Mouse (Mus musculus): Measurements from ENCODE around the gene Hmces. TPM values are rescaled to one million over a fixed set of nuclear protein-coding genes. Genes with fewer than 3 reads are reported as not detected.
"Not testable (repeated sequence)": the region's sequence is repeated elsewhere in the genome, so short reads cannot be mapped to it uniquely, and the experiment has no call there.

The Hmces gene
- total RNA-seq, 2 experiments from 2014 or later: 8.1 to 11.7 TPM

DNA sequence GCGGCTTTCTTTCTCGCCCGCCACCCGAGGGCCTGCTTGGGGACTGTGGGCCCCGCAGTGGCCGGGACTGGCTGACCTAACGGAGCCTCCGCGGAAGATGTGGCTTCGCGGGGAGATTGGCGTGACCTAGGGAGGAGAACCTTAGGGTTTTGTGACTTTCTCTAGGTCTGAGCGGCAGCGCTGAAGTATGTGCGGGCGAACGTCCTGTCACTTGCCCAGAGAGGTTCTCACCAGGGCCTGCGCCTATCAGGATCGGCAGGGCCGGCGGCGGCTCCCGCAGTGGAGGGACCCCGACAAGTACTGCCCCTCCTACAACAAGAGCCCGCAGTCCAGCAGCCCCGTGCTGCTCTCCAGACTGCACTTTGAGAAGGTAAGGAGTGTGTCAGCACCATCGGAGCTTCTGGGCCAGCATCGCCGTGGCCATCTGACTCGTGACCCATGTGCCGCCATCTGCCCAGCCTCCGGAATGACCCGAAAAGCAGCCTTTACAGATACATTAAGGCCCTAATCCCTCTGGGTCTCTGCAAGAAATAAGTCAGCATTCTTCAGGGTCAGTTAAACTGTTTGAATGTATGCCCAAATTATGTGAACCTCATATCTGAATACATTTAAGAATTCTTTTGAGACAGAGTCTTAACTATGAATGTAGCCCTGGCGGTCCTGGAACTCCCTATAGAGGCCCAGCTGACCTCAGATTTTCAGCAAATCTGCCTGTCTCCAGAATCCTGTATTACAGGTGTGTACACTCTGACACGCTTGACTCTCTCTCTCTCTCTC lies 779 bp downstream of the Hmces start:
- peak; percentile 43 for DNase-seq

DNA sequence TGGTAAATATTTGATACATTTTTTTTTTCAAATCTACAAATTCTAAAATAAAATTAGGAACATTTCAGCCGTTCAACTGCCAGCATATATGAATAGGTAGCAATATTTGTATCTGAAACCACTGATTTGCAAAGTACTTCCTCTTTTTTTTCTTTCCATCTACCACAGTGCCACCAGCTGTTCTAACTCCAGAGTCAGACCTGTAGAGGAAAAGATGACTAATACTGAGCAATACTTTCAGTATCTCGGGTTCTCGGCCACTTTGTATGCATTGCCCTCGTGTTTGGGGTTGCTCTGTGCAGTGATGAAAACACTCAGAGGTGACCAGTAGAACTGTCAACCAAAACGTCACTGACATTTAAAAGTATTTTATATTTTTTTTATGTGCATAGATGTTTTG lies 2.2 kb downstream of the Hmces start:
- DNase-seq: no peak

DNA sequence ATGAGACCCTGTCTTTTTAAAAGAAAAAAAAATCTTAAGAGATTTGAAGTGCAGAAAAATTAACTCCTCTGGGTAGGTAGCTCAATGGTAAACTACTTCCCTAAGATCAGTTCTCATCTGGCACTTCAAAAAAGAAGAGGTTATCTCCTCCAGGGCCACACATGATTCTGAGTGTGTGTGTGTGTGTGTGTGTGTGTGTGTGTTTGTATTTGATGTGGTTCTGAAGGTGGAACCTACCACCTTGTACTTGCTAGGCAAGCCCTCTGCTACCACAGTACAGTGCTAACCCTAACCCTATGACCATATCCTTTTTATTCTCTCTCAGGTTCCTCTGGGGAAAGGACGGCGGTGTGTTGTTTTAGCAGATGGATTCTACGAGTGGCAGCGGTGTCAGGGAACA lies 7.5 kb downstream of the Hmces start:
- DNase-seq: no peak

DNA sequence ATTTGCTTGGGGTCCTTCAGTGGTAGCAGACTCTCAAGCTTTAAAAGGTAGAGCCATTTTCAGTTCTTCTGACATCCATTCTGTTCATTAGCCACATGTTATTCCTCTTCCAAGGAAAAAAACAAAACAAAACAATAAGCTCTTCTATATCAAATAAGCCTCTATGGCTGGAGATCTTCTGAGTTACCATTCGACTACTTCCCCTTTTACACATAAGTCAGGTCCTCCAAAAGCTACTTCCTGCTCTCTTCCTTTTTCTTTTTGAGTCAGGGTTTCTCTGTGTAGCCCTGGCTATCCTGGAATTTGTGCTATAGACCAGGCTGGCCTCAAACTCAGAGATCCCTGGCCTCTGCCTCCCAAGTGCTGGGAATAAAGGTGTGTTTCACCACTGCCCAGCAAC lies 9.9 kb downstream of the Hmces start:
- DNase-seq: no peak

DNA sequence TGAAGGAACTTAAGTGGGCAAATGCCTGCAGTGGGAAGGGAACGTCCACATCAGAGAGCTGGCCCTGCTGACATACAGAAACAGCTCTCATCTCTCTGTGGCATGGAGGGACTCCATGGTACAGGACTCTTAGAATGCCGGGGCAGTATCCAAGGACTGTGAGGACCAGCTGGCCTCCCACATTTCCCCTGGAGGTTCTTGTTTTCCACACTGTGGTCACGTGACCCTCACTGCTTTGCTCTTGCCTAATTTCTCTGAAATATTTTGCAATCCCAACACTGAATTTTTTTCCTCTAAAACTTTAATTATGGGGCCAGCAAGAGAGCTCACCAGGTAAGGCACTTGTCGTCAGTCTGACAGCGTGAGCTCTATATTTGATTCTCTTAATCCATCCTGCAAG lies 21.3 kb downstream of the Hmces start:
- DNase-seq: no peak

DNA sequence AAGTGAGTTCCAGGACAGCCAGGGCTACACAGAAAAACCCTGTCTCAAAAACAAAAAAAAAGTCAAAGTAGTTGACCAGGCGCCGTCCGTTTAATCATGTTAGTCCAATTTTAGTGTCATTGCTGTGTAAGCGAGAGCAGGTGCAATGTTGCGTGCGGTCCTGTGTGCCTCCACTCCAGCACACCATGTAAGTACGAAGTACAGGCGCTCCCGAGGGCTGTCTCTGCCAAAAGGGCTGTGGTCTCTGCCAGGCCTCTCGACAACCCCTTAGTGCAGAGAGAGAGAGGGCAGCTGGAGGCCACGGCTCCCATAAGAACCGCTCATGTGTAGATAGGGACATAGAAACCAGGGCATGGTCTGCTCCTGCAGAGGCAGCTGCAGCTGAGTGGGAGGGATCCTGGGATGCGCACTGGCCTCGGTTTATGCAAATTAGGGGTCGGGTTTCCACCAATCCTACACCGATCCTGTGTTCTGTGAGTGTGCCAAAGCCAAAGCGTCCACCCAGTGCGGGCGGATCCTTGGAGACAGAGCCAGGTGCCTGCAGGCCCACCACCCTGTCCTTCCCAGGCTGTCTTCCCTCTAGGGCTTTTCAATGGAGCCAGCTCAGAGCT lies 23.5 kb downstream of the Hmces start:
- DNase-seq: peak; percentile 24

DNA sequence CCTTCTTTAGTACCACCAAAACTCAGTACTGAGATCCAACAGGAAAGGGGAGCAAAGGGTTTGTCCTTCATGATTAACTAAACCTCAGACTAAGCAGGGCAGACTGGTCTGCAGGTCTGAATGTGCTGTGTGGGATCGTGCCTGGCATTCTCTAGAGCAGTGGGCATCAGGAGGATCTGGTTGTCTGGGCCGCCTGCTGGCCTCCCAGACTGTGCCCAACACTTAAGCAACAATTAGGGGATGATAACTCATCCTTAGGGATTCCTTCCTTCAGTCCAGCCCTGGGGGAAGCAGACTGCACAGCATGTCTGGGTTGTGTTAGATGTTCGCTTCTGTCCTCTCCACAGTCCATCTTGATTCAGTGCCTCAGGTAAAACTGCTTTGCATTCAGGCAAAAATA lies 25.2 kb downstream of the Hmces start:
- DNase-seq: no peak

DNA sequence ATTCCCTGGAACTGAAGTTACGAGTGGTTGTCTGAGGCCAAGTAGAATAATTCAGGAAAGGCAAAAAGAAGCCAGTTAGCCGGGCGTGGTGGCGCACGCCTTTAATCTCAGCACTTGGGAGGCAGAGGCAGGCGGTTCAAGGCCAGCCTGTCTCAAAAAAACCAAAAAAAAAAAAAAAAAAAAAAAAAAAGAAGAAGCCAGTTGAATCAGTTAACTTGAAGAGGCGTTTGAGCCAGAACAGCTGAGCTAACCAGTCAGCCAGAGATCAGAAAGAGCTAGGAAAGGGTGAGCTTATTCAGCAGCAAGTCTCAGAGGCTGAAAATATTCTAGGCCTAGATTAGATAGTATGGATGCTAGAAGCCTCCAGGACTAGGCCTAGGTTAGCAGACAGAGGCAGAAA lies 28.4 kb downstream of the Hmces start:
- no peak for DNase-seq

DNA sequence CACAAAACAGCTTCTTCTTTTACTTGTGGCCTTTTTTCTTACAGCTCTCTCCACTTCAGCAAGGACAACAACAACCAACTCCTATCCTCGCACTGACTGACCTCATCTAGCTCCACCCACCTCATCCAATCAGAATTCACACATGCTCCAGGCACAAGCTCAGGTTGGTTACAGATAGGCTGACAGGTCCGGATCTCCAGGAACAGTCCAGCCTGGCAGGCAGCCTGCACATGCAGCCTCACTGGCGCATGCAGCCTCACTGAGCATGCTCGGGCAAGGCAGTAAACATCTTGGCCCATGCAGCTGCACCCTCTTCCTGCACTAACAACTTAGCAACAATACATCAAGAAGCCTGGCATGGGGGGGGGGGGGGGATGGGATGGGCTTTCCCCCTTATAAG lies 48.7 kb downstream of the Hmces start:
- not testable (repeated sequence) for DNase-seq

DNA sequence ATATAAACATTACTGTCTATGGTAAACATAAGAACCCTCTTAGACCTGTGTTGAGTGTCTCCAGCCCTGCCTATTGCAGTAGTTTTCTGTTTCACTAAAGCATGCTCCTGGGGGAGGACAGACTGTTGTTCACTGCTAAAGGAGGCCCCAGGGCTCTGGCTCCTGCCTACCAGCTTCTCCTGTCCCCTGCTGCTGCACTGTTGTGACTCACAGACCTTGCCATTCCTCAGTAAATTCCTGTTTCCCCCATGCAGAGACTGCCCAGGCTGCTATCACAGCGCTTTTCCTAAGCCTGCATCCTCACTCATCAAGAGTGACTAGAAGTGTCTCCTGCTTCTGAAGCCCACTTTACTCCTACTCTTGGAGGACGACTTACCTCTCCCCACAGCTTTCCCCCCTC lies 56.3 kb downstream of the Hmces start:
- DNase-seq: no peak

DNA sequence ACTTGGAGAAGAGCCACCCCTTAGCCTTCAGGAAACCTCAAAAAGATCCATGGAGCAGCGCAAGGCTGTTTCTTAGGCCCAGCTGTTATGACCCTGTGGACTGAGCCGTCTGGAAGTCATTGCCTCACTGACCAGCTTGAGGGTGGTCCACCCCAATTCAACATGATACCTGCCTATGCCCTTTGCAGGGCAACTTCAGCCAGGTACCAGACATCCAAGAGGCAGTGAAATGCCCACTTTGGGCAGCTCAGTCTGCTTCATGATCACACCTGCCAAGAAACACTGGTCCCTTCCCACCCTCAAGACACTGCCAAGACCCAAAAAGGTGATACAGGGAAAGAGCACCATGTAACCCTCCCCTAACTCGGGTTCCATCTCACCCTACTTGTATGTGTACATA lies 66.0 kb downstream of the Hmces start:
- DNase-seq: no peak

DNA sequence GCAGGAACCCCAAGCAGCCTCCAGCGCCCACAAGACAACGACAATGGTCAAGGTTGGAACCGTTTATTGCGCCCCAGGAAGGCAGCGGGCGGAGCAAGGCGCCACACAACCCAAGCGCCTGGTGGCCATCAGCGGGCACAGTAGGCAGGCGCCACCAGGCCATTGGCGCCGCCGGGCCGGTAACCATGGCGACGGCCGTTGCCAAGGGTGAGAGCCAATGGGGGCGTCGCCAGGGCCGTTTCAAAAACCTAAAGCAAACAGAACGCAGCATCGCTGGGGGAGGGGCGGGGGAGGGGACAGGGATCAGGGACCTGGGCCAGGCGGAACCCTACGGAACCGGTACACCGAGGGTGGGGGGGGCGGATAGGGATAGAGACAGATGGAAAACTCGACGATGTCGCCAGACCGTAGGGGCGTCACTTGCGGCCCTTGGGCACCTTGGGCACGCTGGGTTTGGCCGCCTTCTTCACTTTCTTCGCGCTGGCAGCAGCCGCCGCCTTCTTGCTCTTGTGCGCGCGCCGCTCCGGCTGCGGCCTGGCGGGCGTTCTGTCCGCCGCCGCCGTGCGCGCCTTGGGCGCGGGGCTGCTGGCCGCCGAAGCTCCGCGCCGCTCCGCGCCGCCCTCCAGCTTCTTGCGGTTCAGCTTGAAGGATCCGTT lies 66.8 kb downstream of the Hmces start:
- peak; percentile 71 for DNase-seq

DNA sequence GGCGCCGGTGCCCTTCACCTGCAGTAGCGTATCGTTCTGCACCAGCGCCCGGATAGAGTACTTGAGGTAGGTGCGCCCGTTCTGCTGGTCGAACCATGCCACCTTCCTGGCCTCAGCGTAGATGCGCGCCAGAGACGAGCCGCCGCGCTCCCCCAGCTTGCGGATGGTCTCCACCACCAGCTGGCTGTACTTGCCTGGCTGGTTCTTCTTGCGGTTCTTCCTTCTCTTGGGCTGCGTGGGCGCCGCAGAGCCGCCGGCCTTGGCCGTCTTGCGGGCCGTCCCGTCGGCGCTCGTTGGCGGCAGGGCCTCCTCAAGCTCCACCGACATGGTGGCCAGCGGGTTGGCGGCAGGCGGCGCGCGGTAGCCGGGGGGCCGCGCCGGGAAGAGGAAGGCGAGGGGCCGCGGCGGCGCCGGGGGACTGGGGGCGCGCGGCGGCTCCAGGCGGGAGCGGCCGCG lies 67.3 kb downstream of the Hmces start:
- DNase-seq: peak; percentile 42

DNA sequence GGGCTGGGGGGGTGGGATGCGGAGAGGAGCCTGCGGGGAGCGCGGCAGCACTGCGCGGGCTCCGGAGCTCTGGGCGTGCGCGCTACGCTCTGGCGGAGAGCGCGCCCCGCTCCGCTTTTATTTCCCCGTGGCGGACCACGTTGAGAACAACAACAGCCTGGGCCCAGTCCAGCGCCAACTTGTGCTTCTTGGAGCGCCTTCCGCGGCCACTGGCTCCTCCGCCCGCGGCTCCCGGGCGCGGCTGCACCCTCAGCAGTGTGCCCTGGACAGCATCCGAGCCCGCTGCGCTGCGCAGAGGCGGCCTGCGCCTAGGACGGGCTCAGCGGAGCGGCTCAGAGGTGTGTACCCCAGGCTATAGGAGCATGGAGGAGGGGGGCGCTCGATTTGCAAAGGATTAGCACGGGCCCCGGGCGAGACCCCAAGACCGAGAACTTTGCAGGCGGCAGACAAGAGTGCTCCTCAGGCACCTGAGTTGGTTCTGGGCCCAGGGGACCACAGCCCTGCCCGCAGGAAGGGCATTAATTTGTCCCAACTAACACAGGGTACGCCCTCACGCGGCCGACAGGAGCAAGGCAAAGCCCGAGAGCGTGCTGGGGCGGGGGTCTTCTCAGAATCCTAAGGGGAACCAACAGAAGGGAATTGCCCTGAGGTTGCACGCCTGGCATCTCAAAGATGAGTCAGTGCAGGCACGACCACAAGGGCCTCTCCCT lies 68.0 kb downstream of the Hmces start, which contains the start of gene H1fx:
H1fx (minus strand) TSS at position 91 of the 710 bp plus-strand sequence.
- DNase-seq: peak; percentile 84

DNA sequence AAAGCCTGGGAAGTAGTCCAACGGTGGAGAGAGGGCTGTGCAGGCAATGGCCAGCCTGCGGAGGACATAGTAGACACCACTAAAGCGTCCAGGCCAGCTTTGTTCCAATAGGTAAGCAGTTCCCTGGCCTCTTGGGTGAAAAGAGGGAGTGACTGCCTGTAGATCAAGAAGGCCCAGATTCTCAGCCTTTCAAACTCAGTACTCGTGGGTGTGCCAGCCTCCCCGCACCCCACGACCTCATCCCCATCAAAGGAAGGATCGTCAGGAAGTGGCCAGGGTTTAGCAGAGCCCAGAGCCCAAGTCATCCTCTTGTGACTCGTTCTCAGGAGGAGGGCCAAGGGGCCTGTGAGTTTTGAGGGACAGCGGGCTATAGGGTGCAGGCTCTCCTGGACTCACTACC lies 68.8 kb downstream of the Hmces start:
- DNase-seq: no peak

Small RNA genes within 50 kb of the gene (microRNA-seq; reads per million reads assigned to microRNA genes)
- gene Gm47286: 0.64 to 1.0 reads per million in 2 experiments

Other genes starting within 250 kb of the Hmces start
- 1 to 10 TPM; 3.2 to 3.9 TPM for gene Aplf, start 241.7 kb upstream of the Hmces start, total RNA-seq (2021)
- 1 to 10 TPM; 1.9 to 2.7 TPM for gene Efcc1, start 183.1 kb upstream of the Hmces start, total RNA-seq (2021)
- gene Gp9, start 135.9 kb upstream of the Hmces start, total RNA-seq (2021): not detected
- gene Rab43, start 101.8 kb upstream of the Hmces start, total RNA-seq (2021): 10 to 100 TPM; 10.1 to 14.9 TPM
- gene Gm45140, start 78.1 kb upstream of the Hmces start, total RNA-seq (2021): 1 to 10 TPM; 1.7 to 2.5 TPM
- 10 to 100 TPM; 22.0 to 26.9 TPM for gene Isy1, start 75.1 kb upstream of the Hmces start, total RNA-seq (2021)
- gene Cnbp, start 62.8 kb upstream of the Hmces start, total RNA-seq (2021): 100 to 1,000 TPM; 444 to 488 TPM
- gene Copg1, start 26.1 kb upstream of the Hmces start, total RNA-seq (2021): 10 to 100 TPM; 51.6 to 63.7 TPM
- 10 to 100 TPM; 14.7 to 15.7 TPM for gene H1fx, start 67.7 kb downstream of the Hmces start, total RNA-seq (2021)
- 100 to 1,000 TPM; 186 to 187 TPM for gene Rab7, start 131.3 kb downstream of the Hmces start, total RNA-seq (2021)
- 10 to 100 TPM; 77.3 to 95.7 TPM for gene Rpn1, start 170.5 kb downstream of the Hmces start, total RNA-seq (2021)

Data from gastrocnemius, postnatal 10 days (tissue).